Mouse (Mus musculus) CD8-positive naive resting alpha-beta T cell, adult 2 months (primary cell): ENCODE measurements around the gene Ppp1r12b.

Source experiments
- DNase-seq, 2 experiments: peaks; one replicate each; pipeline ENCODE4 v3.0.0; 2022; ENCODE audit warnings: low read depth in 2 of 2, low spot score in 2 of 2

Gene Ppp1r12b

GRCm38 (mm10) chr1:134955637-134956176, at the start of gene Ppp1r12b:
TSS of gene Ppp1r12b (minus strand) at chr1:134955942.
- peak; percentile 84 to 88 for DNase-seq

DNA sequence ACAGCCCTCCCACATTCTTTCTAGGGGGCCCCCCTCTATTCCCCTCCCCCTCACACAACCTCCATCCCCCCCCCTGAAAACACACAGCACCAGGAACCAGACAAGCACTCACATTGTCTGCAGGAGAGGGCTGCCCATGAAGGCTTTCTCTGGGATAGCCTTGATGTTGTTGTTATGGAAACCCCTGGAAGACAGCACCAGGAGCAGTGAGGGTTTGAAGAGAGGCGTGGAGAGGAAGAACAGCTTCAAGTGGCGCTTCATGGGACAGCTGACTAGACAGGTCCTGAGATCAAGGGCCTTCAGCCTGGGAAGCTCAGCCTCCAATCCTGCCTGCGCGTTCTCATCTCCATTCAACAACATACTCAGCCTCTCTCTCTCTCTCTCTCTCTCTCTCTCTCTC, 47.6 kb upstream of the Ppp1r12b start:
- DNase-seq = no peak

GRCm38 (mm10) chr1:135000527-135000926, 44.8 kb upstream of the Ppp1r12b start:
- no peak for DNase-seq

- DNase-seq = no peak
Measured at GRCm38 (mm10) chr1:134998231-134998630, 42.5 kb upstream of the Ppp1r12b start.

- no peak for DNase-seq
Measured at GRCm38 (mm10) chr1:134997568-134997967, 41.8 kb upstream of the Ppp1r12b start.

- DNase-seq = no peak
Measured at GRCm38 (mm10) chr1:134996471-134996870, 40.7 kb upstream of the Ppp1r12b start.

DNA sequence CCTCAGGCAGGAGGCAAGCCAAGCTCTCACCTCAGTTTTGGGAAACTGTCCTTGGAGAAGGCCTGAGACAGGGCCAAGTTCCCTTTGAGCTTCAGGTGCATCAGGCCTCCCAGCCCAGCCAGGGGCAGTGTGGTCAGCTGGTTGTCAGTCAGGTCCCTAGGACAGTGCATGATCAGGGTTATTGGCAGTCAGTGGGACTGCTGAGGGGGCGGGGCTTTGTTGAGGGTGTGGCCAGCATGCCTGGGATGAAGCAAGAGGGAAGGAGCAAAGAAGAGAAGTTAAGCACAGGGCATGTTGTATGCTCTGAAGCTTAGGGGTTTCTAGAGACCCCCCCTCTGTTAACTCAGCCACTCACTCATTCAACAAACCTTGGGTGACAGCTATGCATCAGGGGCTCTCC, 40.2 kb upstream of the Ppp1r12b start:
- no peak for DNase-seq

GRCm38 (mm10) chr1:134995437-134995836, 39.7 kb upstream of the Ppp1r12b start:
- no peak for DNase-seq

GRCm38 (mm10) chr1:134994739-134995138, 39.0 kb upstream of the Ppp1r12b start:
- no peak for DNase-seq

GRCm38 (mm10) chr1:134992046-134992645, 36.4 kb upstream of the Ppp1r12b start:
- DNase-seq = no peak

GRCm38 (mm10) chr1:134989372-134989771, 33.6 kb upstream of the Ppp1r12b start:
- DNase-seq = peak; percentile 65 to 73

GRCm38 (mm10) chr1:134987962-134988341, 32.2 kb upstream of the Ppp1r12b start:
- peak in 1 of 2 experiments; percentile 2 for DNase-seq

- peak; percentile 2 to 5 for DNase-seq
Measured at GRCm38 (mm10) chr1:134987173-134987961, 31.6 kb upstream of the Ppp1r12b start.

DNA sequence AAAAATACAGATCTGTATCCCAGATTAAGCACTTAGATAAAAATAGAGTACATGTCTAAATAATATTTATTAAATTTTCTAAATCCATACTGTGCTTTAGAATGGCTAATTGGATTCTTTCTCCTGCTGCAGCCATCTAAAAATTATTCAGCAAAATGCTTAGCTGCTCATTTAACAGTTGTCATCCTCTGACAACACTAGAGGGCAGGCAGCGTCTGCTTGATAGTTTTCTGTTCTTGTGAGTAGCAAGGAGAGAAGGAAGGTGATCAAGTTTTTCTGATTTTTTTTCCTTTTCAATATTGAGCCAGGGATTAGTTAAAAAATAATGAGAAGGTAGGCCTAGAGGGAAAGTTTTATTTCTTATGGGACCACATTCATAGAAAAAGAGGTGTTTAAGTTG, 17.2 kb upstream of the Ppp1r12b start:
- DNase-seq = no peak

GRCm38 (mm10) chr1:134965430-134965829, 9.7 kb upstream of the Ppp1r12b start:
- DNase-seq = no peak

- DNase-seq = peak; percentile 7 to 33
Measured at GRCm38 (mm10) chr1:134962821-134963220, 7.1 kb upstream of the Ppp1r12b start.

- DNase-seq = peak; percentile 87 to 93
Measured at GRCm38 (mm10) chr1:134962053-134962803, 6.5 kb upstream of the Ppp1r12b start, which contains the start of gene Ube2t. TSS of gene Ube2t (plus strand) at chr1:134962565.

- no peak for DNase-seq
Measured at GRCm38 (mm10) chr1:134960634-134961033, 4.9 kb upstream of the Ppp1r12b start.

DNA sequence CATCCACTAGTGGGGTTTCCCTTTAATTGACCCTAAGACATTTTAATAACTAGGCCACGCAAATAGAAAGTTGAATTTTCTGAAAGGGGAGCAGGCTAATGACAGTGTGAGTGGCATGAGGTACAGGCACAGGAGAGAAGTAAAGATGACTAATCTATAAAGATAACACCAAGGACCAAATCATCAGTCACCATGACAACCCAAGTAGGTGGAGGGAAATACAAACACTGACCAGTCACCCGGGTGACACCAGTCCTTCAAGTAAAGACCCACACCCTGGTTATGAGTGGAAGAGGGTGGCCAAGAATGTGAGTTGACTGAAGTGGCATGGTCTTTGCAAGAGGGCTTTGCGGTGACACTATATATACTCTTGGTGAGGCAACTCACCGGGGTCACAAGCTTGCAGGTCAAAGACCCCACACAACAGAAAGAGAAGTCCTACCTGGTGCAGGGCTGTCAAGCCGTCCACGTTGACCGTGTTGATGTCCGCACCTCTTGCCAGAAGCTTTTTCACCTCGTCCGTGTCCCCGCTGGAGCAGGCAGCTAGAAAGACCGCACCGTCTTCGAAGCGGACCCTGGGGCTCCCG, 599 bp downstream of the Ppp1r12b start:
- no peak for DNase-seq

GRCm38 (mm10) chr1:134949946-134950345, 5.8 kb downstream of the Ppp1r12b start:
- no peak for DNase-seq

- no peak for DNase-seq
Measured at GRCm38 (mm10) chr1:134947590-134947989, 8.2 kb downstream of the Ppp1r12b start.
